Mouse (Mus musculus) liver, embryonic 15.5 days (tissue): Measurements from ENCODE around the gene Fam120b. TPM values are rescaled to one million over a fixed set of nuclear protein-coding genes. Genes with fewer than 3 reads are reported as not detected.
A peak's percentile ranks its signal among the peaks of the same experiment; 100 is the strongest.

ENCODE experiments used
- ATAC-seq: fragments of 200-750 bp; cut with Nextera tagmentation; 2 replicates; pipeline ENCODE4 v1.8.0; 2017; ENCODE audit warnings: moderate number of reproducible peaks, mild to moderate bottlenecking, moderate library complexity; ENCODE audit not compliant: insufficient read depth
- H3K27ac ChIP-seq: fragments of 300-500 bp; sonication (generic); replicated peaks from 2 replicates; pipeline ENCODE4 v1.5.1; 2015; ENCODE audit warnings: mild to moderate bottlenecking, inconsistent platforms
- H3K27me3 ChIP-seq: fragments of 300-500 bp; sonication (generic); 2 replicates; pipeline ENCODE4 v1.6.1; 2015; ENCODE audit warnings: mild to moderate bottlenecking, inconsistent platforms
- H3K36me3 ChIP-seq: fragments of 300-500 bp; sonication (generic); replicated peaks from 2 replicates; pipeline ENCODE4 v1.6.1; 2015; ENCODE audit warnings: moderate library complexity, mild to moderate bottlenecking, inconsistent platforms
- H3K4me1 ChIP-seq: fragments of 300-500 bp; sonication (generic); replicated peaks from 2 replicates; pipeline ENCODE4 v1.6.1; 2015; ENCODE audit warnings: inconsistent platforms
- H3K4me2 ChIP-seq: fragments of 300-500 bp; sonication (generic); 2 replicates; pipeline ENCODE4 v1.6.1; 2015; ENCODE audit warnings: moderate library complexity, mild to moderate bottlenecking, inconsistent platforms
- H3K4me3 ChIP-seq: fragments of 300-500 bp; sonication (generic); replicated peaks from 2 replicates; pipeline ENCODE4 v1.5.1; 2015; ENCODE audit warnings: mild to moderate bottlenecking, inconsistent platforms
- H3K9ac ChIP-seq: fragments of 300-500 bp; sonication (generic); 2 replicates; pipeline ENCODE4 v1.6.1; 2015; ENCODE audit warnings: moderate library complexity, mild to moderate bottlenecking, inconsistent platforms
- H3K9me3 ChIP-seq: fragments of 300-500 bp; sonication (generic); replicated peaks from 2 replicates; pipeline ENCODE4 v1.6.1; 2016; ENCODE audit warnings: inconsistent platforms
- WGBS: fragments of 180-500 bp; shearing (Covaris S2); methylation state at CpG from one replicate; pipeline ENCODE4 v1.1.7; 2015; ENCODE audit warnings: mixed read lengths; ENCODE audit not compliant: insufficient replicate concordance; 5-methylcytosine and 5-hydroxymethylcytosine counted together
- polyA plus RNA-seq: library from polyadenylated mRNA; unstranded; fragments of >200 nt; fragmentation: Nextera tagmentation; extraction: Ambion mirVana; gene quantifications from 2 replicates; pipeline ENCODE4 v1.2.1, GENCODE M21; 2015

The Fam120b gene
- polyA plus RNA-seq, 1 experiment from 2014 or later, result 6.5 TPM

DNA sequence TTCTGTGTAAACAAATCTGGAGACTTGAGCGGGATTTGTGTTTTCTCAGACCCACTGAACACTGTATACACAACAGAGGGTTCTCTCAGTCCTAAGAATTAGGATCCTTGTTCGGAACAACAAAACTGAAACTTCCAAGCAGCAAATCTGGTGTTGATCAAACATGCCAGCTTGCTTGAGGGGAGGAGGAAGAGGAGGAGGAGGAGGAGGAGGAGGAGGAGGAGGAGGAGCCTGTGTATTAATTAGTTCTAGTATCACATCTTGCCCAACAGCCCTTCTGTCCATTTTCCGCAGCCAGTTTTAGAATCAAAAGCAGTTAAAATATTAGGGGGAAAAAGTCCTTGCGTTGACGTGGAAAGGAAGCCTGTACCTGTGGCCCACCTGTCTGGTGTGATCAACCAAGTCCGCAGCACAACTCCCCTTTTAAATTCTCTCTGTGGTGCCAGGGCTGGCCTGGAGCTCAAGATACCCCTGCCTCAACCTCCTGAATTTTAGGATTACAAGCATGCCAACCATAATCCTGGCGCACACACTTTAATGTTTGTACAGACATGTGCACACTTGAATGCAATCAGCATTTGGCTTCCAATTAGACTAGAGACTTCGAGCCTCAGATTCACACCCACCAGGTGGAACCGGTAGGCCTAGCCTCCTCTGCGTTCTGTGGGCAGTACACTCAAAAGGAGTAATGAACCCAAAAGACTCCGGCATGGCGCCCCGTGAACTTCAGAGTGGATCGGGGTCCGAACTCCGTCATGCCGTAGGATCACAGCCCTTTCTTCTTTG lies 16.1 kb upstream of the Fam120b start:
- H3K9ac ChIP-seq, result no peak overlapping the region; the same call in 1 of the 2 replicates
- no peak overlapping the region for H3K27ac ChIP-seq
- peaks cover 93% of the 10 kb centered on the region for H3K27me3 ChIP-seq
- H3K9me3 ChIP-seq, result no peaks in the 10 kb centered on the region
- ATAC-seq, result no peak
- WGBS, result 13% methylated on average over 17 of the region's 17 CpGs
- H3K4me3 ChIP-seq, result peak overlapping the region; percentile 42
- no peaks in the 10 kb centered on the region for H3K36me3 ChIP-seq
- peaks cover 4% of the 10 kb centered on the region; the same call in 1 of the 2 replicates for H3K4me1 ChIP-seq
- H3K4me2 ChIP-seq, result peak overlapping the region; percentile 56

DNA sequence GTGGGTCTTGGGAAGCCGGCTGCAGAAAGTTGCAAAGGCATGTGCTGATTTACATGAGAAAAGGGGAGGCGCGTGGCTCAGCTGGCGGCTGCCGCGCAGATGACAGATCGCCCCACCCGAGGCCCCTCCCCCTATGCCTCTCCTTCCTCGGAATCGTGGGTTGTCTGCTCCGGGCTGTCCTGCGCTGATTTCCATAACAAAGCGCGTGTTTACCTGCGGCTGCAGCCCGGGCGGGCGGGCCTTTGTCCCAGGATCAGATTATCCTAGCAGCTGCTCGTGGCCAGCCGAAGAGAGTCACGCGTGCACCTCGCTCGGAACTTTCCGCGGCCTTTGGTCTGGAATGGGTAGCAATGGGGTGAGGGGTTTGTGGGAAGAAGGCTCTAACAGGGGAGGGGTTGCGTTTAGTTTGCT lies 15.4 kb upstream of the Fam120b start:
- Histone ChIP-seq H3K9ac (no peak overlapping the region; the same call in 1 of the 2 replicates), H3K4me1 (0 out of 2 replicates have a peak, but pooled peaks cover 4% of the 10 kb centered on the region), H3K27ac (no peak overlapping the region), H3K9me3 (no peaks in the 10 kb centered on the region), H3K4me3 (peak overlapping the region; percentile 42), H3K36me3 (no peaks in the 10 kb centered on the region), H3K4me2 (peak overlapping the region; percentile 56), H3K27me3 (peaks cover 87% of the 10 kb centered on the region)
- 2% methylated on average over 27 of the region's 27 CpGs for WGBS
- ATAC-seq, result 0 out of 2 replicates have a peak, but pooled peaks have one; percentile 10

DNA sequence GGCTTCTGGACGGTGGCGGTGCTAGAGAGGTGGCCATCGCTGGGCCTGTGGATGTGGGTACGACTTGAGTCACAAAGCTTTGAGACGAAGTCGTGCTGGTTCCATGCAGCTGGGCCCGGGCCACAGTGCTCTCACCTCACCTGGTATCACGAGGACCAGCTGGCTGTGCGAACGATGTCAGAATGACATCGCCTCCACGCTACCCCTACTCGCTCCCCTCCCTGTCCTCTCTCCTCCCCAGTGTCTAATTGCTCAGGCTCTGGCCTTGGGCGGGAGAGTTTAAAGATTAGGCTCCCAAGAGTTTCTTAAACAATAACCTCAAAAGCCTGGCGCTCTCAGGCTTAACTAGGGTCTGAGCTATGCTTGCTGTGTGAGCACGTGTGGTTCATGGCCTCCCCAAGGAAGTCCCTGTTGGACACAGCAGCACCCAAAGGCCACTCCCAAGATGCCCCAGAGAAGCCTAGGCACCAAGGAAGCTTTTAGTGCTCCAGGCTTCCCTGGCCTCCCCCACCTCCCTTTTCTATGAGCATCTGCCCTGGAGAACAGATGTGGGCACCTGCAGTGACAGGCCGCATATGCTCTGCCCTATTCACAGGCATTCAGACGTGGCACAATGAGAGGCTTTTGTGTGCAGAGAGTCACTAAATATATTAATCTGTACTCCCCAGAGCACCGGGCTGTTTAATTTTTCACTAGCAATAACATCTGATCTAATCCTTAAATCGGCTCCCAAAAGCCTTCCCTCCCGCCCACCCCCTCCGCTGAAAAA lies 14.7 kb upstream of the Fam120b start:
- H3K36me3 ChIP-seq, result no peaks in the 10 kb centered on the region
- no peak overlapping the region for H3K9ac ChIP-seq
- no peaks in the 10 kb centered on the region for H3K9me3 ChIP-seq
- 16% methylated on average over 22 of the region's 22 CpGs for WGBS
- H3K27ac ChIP-seq, result no peak overlapping the region
- H3K4me1 ChIP-seq, result 0 out of 2 replicates have a peak, but pooled peaks cover 4% of the 10 kb centered on the region
- ATAC-seq, result no peak
- H3K4me3 ChIP-seq, result peak overlapping the region; percentile 42
- peak overlapping the region; percentile 56 for H3K4me2 ChIP-seq
- peaks cover 81% of the 10 kb centered on the region for H3K27me3 ChIP-seq

GRCm38 (mm10) chr17:15381869-15382660 lies 13.9 kb upstream of the Fam120b start:
- Histone ChIP-seq H3K27me3 (peaks cover 73% of the 10 kb centered on the region), H3K9ac (no peak overlapping the region), H3K9me3 (no peaks in the 10 kb centered on the region), H3K27ac (no peak overlapping the region), H3K4me1 (0 out of 2 replicates have a peak, but pooled peaks cover 2% of the 10 kb centered on the region), H3K4me2 (no peak overlapping the region), H3K4me3 (no peak overlapping the region), H3K36me3 (no peaks in the 10 kb centered on the region)
- no peak for ATAC-seq
- WGBS, result 35% methylated on average over 7 of the region's 7 CpGs

- Histone ChIP-seq H3K36me3 (no peaks in the 10 kb centered on the region), H3K9me3 (no peaks in the 10 kb centered on the region), H3K27me3 (peaks cover 60% of the 10 kb centered on the region), H3K9ac (no peak overlapping the region), H3K4me2 (no peak overlapping the region), H3K4me3 (no peak overlapping the region), H3K27ac (no peak overlapping the region), H3K4me1 (0 out of 2 replicates have a peak, but pooled peaks cover 2% of the 10 kb centered on the region)
- no peak for ATAC-seq
- WGBS, result 72% methylated on average over 5 of the region's 5 CpGs
These were observed 12.6 kb upstream of the Fam120b start for GRCm38 (mm10) chr17:15383360-15383759.

DNA sequence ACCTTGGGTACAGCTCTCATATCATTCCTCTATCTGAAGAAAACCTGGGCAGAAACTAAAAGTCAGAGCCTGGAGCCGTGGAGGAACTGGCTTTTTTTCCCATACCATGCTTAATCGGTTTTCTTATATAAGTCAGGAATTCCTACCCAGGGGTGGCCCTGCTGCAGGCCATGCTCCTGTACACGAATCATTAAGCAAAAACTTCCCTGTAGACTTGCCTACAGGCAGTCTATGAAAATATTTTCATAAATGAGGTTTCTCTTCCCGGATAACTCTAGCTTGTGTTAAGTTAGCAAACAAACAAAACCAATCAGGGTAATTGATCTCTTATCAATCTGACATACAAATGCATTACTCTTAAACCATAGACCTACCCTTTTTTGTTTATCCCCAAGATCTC lies 7.1 kb upstream of the Fam120b start:
- no peak overlapping the region for H3K9ac ChIP-seq
- H3K4me3 ChIP-seq, result no peak overlapping the region
- no peak overlapping the region for H3K4me2 ChIP-seq
- no peaks in the 10 kb centered on the region for H3K36me3 ChIP-seq
- H3K27ac ChIP-seq, result peak overlapping the region; percentile 38; the same call in 1 of the 2 replicates
- no peak for ATAC-seq
- no peaks in the 10 kb centered on the region for H3K9me3 ChIP-seq
- 44% methylated on average over 4 of the region's 4 CpGs for WGBS
- no peaks in the 10 kb centered on the region; the same call in 1 of the 2 replicates for H3K4me1 ChIP-seq
- H3K27me3 ChIP-seq, result peaks cover 16% of the 10 kb centered on the region

DNA sequence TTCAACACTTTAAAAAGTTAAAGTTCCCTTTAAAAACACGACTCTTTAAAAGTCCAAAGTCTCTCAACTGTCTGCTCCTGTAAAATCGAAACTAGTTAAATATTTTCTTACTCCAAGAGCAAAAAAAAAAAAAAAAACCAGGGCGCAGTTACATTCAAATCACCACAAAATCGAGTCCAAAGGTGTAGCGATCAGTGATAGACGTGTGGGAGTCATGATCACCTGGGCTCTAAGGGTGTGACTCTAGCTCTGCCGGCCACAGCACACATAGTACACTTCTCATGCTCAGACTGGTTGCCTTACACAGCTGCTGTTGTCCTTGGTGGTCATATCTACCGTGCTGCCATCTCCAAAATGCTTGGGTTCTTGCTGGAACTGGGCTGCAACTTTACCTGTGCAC lies 6.6 kb upstream of the Fam120b start:
- no peak overlapping the region for H3K9ac ChIP-seq
- peaks cover 20% of the 10 kb centered on the region for H3K27me3 ChIP-seq
- no peak overlapping the region for H3K4me3 ChIP-seq
- no peak overlapping the region for H3K4me2 ChIP-seq
- WGBS, result 45% methylated on average over 8 of the region's 8 CpGs
- H3K4me1 ChIP-seq, result no peaks in the 10 kb centered on the region; the same call in 1 of the 2 replicates
- peak; percentile 80 for ATAC-seq
- no peaks in the 10 kb centered on the region for H3K36me3 ChIP-seq
- H3K27ac ChIP-seq, result peak overlapping the region; percentile 57; the same call in 1 of the 2 replicates
- no peaks in the 10 kb centered on the region for H3K9me3 ChIP-seq

- H3K4me3 ChIP-seq, result no peak overlapping the region
- peaks cover 32% of the 10 kb centered on the region for H3K36me3 ChIP-seq
- WGBS, result 86% methylated on average over 17 of the region's 17 CpGs
- no peak overlapping the region for H3K9ac ChIP-seq
- H3K27me3 ChIP-seq, result no peaks in the 10 kb centered on the region
- peaks cover 4% of the 10 kb centered on the region for H3K4me1 ChIP-seq
- H3K27ac ChIP-seq, result no peak overlapping the region
- no peak for ATAC-seq
- no peaks in the 10 kb centered on the region for H3K9me3 ChIP-seq
- no peak overlapping the region for H3K4me2 ChIP-seq
These were observed 5.7 kb downstream of the Fam120b start for GRCm38 (mm10) chr17:15401716-15402115.

DNA sequence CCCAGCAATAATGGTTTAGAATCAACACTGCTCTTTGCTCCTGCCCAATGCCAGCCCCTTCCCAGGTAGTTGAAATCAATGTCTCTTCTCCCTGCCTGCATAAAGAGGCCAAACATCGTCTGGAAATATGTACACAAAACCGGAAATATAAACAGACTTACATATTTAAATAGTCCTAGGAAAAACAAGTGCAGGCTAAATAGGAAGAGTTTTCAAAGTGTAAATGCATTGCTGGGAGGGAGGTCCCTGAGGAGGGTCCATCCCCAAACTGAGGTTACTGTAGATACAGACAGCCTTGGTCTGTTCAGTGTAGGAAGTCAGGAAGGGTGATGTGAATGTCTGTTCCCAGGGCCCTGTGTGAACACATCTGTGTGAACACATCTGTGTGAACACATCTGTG lies 10.6 kb downstream of the Fam120b start:
- Histone ChIP-seq H3K4me3 (no peak overlapping the region), H3K9me3 (no peaks in the 10 kb centered on the region), H3K4me2 (no peak overlapping the region), H3K9ac (no peak overlapping the region), H3K4me1 (no peaks in the 10 kb centered on the region), H3K27me3 (no peaks in the 10 kb centered on the region), H3K27ac (no peak overlapping the region), H3K36me3 (peaks cover 51% of the 10 kb centered on the region)
- WGBS, result 65% methylated on average over 2 of the region's 2 CpGs
- no peak for ATAC-seq

- no peaks in the 10 kb centered on the region for H3K9me3 ChIP-seq
- no peak overlapping the region for H3K27ac ChIP-seq
- ATAC-seq, result no peak
- H3K4me2 ChIP-seq, result no peak overlapping the region
- no peak overlapping the region for H3K4me3 ChIP-seq
- no peak overlapping the region for H3K9ac ChIP-seq
- H3K27me3 ChIP-seq, result no peaks in the 10 kb centered on the region
- H3K4me1 ChIP-seq, result no peaks in the 10 kb centered on the region
- WGBS, result 81% methylated on average over 10 of the region's 10 CpGs
- H3K36me3 ChIP-seq, result peaks cover 30% of the 10 kb centered on the region
These were observed 13.3 kb downstream of the Fam120b start for GRCm38 (mm10) chr17:15409261-15409660.
